Mouse (Mus musculus): Measurements from ENCODE around the gene Nek6. TPM values are rescaled to one million over a fixed set of nuclear protein-coding genes. Genes with fewer than 3 reads are reported as not detected.

The Nek6 gene
- polyA plus RNA-seq, 2 experiments, result 77.2 to 123 TPM

- H3K27ac ChIP-seq (replicated peaks; ENCODE audit: low read depth, low read length), result no peak overlapping the region
- H3K4me2 ChIP-seq (replicated peaks; ENCODE audit: low read depth, low read length, severe bottlenecking), result no peak overlapping the region
- H3K4me3 ChIP-seq (replicated peaks; ENCODE audit: low read length), result no peak overlapping the region
- no peak overlapping the region for H3K9ac ChIP-seq (ENCODE audit: low read depth, low read length, severe bottlenecking)
- DNase-seq (ENCODE audit: low spot score) (no peak), ATAC-seq (ENCODE audit: low FRiP score, low read depth) (no peak)
- 90% methylated on average over 2 of the region's 2 CpGs for WGBS
- H3K36me3 ChIP-seq (ENCODE audit: control insufficient read depth, insufficient read depth, low read length), result peaks cover 1% of the 10 kb centered on the region; the same call in 1 of the 2 replicates
- peaks cover 19% of the 10 kb centered on the region for H3K4me1 ChIP-seq (ENCODE audit: control insufficient read depth, insufficient read depth, low read length)
- no peaks in the 10 kb centered on the region for H3K27me3 ChIP-seq (ENCODE audit: control insufficient read depth, insufficient read depth, low read length)
- no peak for TF ChIP-seq POLR2A (IDR thresholded peaks at IDR 0.05; ENCODE audit: borderline replicate concordance, extremely low read depth, insufficient read depth, insufficient read length)
- no peaks in the 10 kb centered on the region for H3K9me3 ChIP-seq (ENCODE audit: control insufficient read depth, low read length)
These were observed 31.7 kb downstream of the Nek6 start for GRCm38 (mm10) chr2:38543158-38543557.

- DNase-seq (ENCODE audit: low spot score) (no peak), ATAC-seq (ENCODE audit: low FRiP score, low read depth) (no peak)
- Histone ChIP-seq H3K9ac (ENCODE audit: low read depth, low read length, severe bottlenecking) (no peak overlapping the region), H3K36me3 (ENCODE audit: control insufficient read depth, insufficient read depth, low read length) (peaks cover 7% of the 10 kb centered on the region), H3K9me3 (ENCODE audit: control insufficient read depth, low read length) (no peaks in the 10 kb centered on the region), H3K27me3 (ENCODE audit: control insufficient read depth, insufficient read depth, low read length) (no peaks in the 10 kb centered on the region), H3K4me1 (ENCODE audit: control insufficient read depth, insufficient read depth, low read length) (peaks cover 14% of the 10 kb centered on the region), H3K4me2 (replicated peaks; ENCODE audit: low read depth, low read length, severe bottlenecking) (no peak overlapping the region), H3K4me3 (replicated peaks; ENCODE audit: low read length) (no peak overlapping the region), H3K27ac (replicated peaks; ENCODE audit: low read depth, low read length) (peak overlapping the region; percentile 33; the same call in 1 of the 2 replicates)
- TF ChIP-seq POLR2A (IDR thresholded peaks at IDR 0.05; ENCODE audit: borderline replicate concordance, extremely low read depth, insufficient read depth, insufficient read length), result no peak
These were observed 32.9 kb downstream of the Nek6 start for GRCm38 (mm10) chr2:38544341-38544740.

- H3K27me3 ChIP-seq (ENCODE audit: control insufficient read depth, insufficient read depth, low read length), result no peaks in the 10 kb centered on the region
- H3K9me3 ChIP-seq (ENCODE audit: control insufficient read depth, low read length), result no peaks in the 10 kb centered on the region
- no peak overlapping the region for H3K4me3 ChIP-seq (replicated peaks; ENCODE audit: low read length)
- no peak for ATAC-seq (ENCODE audit: low FRiP score, low read depth)
- DNase-seq (ENCODE audit: low spot score), result no peak
- 73% methylated on average over 6 of the region's 6 CpGs for WGBS
- H3K36me3 ChIP-seq (ENCODE audit: control insufficient read depth, insufficient read depth, low read length), result peaks cover 7% of the 10 kb centered on the region
- TF ChIP-seq POLR2A (IDR thresholded peaks at IDR 0.05; ENCODE audit: borderline replicate concordance, extremely low read depth, insufficient read depth, insufficient read length), result no peak
- peaks cover 14% of the 10 kb centered on the region for H3K4me1 ChIP-seq (ENCODE audit: control insufficient read depth, insufficient read depth, low read length)
- peak overlapping the region; percentile 33; the same call in 1 of the 2 replicates for H3K27ac ChIP-seq (replicated peaks; ENCODE audit: low read depth, low read length)
- no peak overlapping the region for H3K4me2 ChIP-seq (replicated peaks; ENCODE audit: low read depth, low read length, severe bottlenecking)
- no peak overlapping the region for H3K9ac ChIP-seq (ENCODE audit: low read depth, low read length, severe bottlenecking)
These were observed 33.5 kb downstream of the Nek6 start for GRCm38 (mm10) chr2:38544982-38545381.

- Histone ChIP-seq H3K9me3 (ENCODE audit: control insufficient read depth, low read length) (no peaks in the 10 kb centered on the region), H3K36me3 (ENCODE audit: control insufficient read depth, insufficient read depth, low read length) (peaks cover 13% of the 10 kb centered on the region), H3K4me3 (replicated peaks; ENCODE audit: low read length) (no peak overlapping the region), H3K4me1 (ENCODE audit: control insufficient read depth, insufficient read depth, low read length) (peaks cover 14% of the 10 kb centered on the region), H3K27ac (replicated peaks; ENCODE audit: low read depth, low read length) (no peak overlapping the region), H3K4me2 (replicated peaks; ENCODE audit: low read depth, low read length, severe bottlenecking) (no peak overlapping the region), H3K9ac (ENCODE audit: low read depth, low read length, severe bottlenecking) (no peak overlapping the region), H3K27me3 (ENCODE audit: control insufficient read depth, insufficient read depth, low read length) (no peaks in the 10 kb centered on the region)
- ATAC-seq (ENCODE audit: low FRiP score, low read depth) (no peak), DNase-seq (ENCODE audit: low spot score) (no peak)
- TF ChIP-seq POLR2A (IDR thresholded peaks at IDR 0.05; ENCODE audit: borderline replicate concordance, extremely low read depth, insufficient read depth, insufficient read length), result no peak
These were observed 34.3 kb downstream of the Nek6 start for GRCm38 (mm10) chr2:38545706-38546105.

- no peak overlapping the region for H3K4me2 ChIP-seq (replicated peaks; ENCODE audit: low read depth, low read length, severe bottlenecking)
- H3K9me3 ChIP-seq (ENCODE audit: control insufficient read depth, low read length), result no peaks in the 10 kb centered on the region
- DNase-seq (ENCODE audit: low spot score), result peak; percentile 32
- H3K4me3 ChIP-seq (replicated peaks; ENCODE audit: low read length), result no peak overlapping the region
- no peak overlapping the region for H3K27ac ChIP-seq (replicated peaks; ENCODE audit: low read depth, low read length)
- H3K4me1 ChIP-seq (ENCODE audit: control insufficient read depth, insufficient read depth, low read length), result peaks cover 14% of the 10 kb centered on the region
- no peak overlapping the region for H3K9ac ChIP-seq (ENCODE audit: low read depth, low read length, severe bottlenecking)
- ATAC-seq (ENCODE audit: low FRiP score, low read depth), result no peak
- WGBS, result 30% methylated on average over 6 of the region's 6 CpGs
- H3K36me3 ChIP-seq (ENCODE audit: control insufficient read depth, insufficient read depth, low read length), result peaks cover 18% of the 10 kb centered on the region
- TF ChIP-seq POLR2A (IDR thresholded peaks at IDR 0.05; ENCODE audit: borderline replicate concordance, extremely low read depth, insufficient read depth, insufficient read length), result no peak
- H3K27me3 ChIP-seq (ENCODE audit: control insufficient read depth, insufficient read depth, low read length), result no peaks in the 10 kb centered on the region
These were observed 34.8 kb downstream of the Nek6 start for GRCm38 (mm10) chr2:38546222-38546621.

GRCm38 (mm10) chr2:38546748-38547147, 35.3 kb downstream of the Nek6 start:
- Histone ChIP-seq H3K36me3 (ENCODE audit: control insufficient read depth, insufficient read depth, low read length) (peaks cover 23% of the 10 kb centered on the region), H3K4me2 (replicated peaks; ENCODE audit: low read depth, low read length, severe bottlenecking) (no peak overlapping the region), H3K9me3 (ENCODE audit: control insufficient read depth, low read length) (no peaks in the 10 kb centered on the region), H3K27me3 (ENCODE audit: control insufficient read depth, insufficient read depth, low read length) (no peaks in the 10 kb centered on the region), H3K9ac (ENCODE audit: low read depth, low read length, severe bottlenecking) (no peak overlapping the region), H3K4me1 (ENCODE audit: control insufficient read depth, insufficient read depth, low read length) (peaks cover 14% of the 10 kb centered on the region), H3K4me3 (replicated peaks; ENCODE audit: low read length) (no peak overlapping the region), H3K27ac (replicated peaks; ENCODE audit: low read depth, low read length) (no peak overlapping the region)
- no peak for TF ChIP-seq POLR2A (IDR thresholded peaks at IDR 0.05; ENCODE audit: borderline replicate concordance, extremely low read depth, insufficient read depth, insufficient read length)
- DNase-seq (ENCODE audit: low spot score) (no peak), ATAC-seq (ENCODE audit: low FRiP score, low read depth) (no peak)
- WGBS, result 81% methylated on average over 5 of the region's 5 CpGs
